Mouse (Mus musculus) left cerebral cortex, postnatal 25 days (tissue): ENCODE results near the gene Ltbp4. TPM values are rescaled to one million over a fixed set of nuclear protein-coding genes. Genes with fewer than 3 reads are reported as not detected.
A peak's percentile ranks its signal among the peaks of the same experiment; 100 is the strongest.

Experiments
- DNase-seq, 2 experiments: peaks; one replicate each; pipeline ENCODE4 v3.0.0; 2022; ENCODE audit warnings: low spot score in 2 of 2, mixed read lengths in 1 of 2
- intact Hi-C: fragments of 180-260 bp; cut with DNase I; formaldehyde crosslinking; loops from one replicate; pipeline ENCODE4 v1.15.1; 2025
- total RNA-seq, 2 experiments: library from RNA; stranded (reverse); gene quantifications; 2 replicates each; pipeline ENCODE4 v1.2.3; 2021

Gene Ltbp4
- total RNA-seq, 2 experiments from 2014 or later = 46.7 to 50.4 TPM

- intact Hi-C loops = loop anchor here (5.0 kb wide), 1 partner anchor 145 kb away; no protein-coding TSS in a partner anchor
Measured at GRCm38 (mm10) chr7:27277191-27277590, 60.3 kb downstream of the Ltbp4 start.

GRCm38 (mm10) chr7:27276021-27276420 is 61.5 kb downstream of the Ltbp4 start:
- intact Hi-C loops = loop anchor here (5.0 kb wide), 1 partner anchor 144 kb away; no protein-coding TSS in a partner anchor
- DNase-seq = no peak

More at GRCm38 (mm10) chr7:27277191-27277590, 60.3 kb downstream of the Ltbp4 start:
- no peak for DNase-seq

DNA sequence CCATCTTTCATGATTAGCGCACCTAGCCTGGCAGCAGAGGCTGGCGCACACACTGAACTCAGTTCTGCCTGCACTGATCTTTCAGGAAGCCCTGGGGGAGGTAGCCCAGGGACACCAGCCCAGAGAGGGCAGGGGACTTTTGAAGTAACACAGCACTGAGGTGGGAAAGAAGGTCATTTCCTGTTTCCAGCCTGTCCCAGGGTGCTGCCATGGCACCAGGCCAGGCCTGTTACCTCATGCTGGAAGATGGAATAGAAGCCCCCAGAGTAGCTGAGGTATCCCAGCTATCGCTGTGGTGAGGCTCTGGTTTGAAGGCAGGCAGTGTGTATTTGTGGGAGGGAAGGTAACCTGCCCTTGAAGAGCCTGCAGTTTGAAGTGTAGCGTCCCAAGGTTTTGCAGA is 62.6 kb downstream of the Ltbp4 start:
- no peak for DNase-seq
- intact Hi-C loops = loop anchor here (5.0 kb wide), 1 partner anchor 143 kb away; no protein-coding TSS in a partner anchor

- no peak for DNase-seq
- intact Hi-C loops = no loop called here
Measured at GRCm38 (mm10) chr7:27273739-27274351, 63.6 kb downstream of the Ltbp4 start.

DNA sequence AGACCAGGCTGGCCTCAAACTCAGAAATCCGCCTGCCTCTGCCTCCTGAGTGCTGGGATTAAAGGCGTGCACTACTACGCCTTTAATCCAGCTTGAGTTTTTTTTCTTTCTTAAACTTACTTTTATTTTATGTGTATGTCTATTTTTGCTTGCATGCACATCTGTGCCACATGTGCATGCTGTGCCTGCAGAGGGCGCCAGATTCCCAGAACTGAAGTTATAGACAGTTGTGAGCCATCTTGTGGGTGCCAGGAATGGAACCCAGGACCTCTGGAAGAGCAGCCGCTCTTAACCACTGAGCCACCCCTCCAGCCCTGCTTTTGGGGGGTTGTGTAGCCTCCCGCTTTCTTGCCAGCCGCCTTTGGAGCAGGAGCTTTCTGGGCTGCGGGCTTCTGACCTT is 66.1 kb downstream of the Ltbp4 start:
- no peak for DNase-seq
- intact Hi-C loops = no loop called here

- DNase-seq = peak; percentile 80 to 97
- intact Hi-C loops = no loop called here
Measured at GRCm38 (mm10) chr7:27266515-27267128, 70.9 kb downstream of the Ltbp4 start.

DNA sequence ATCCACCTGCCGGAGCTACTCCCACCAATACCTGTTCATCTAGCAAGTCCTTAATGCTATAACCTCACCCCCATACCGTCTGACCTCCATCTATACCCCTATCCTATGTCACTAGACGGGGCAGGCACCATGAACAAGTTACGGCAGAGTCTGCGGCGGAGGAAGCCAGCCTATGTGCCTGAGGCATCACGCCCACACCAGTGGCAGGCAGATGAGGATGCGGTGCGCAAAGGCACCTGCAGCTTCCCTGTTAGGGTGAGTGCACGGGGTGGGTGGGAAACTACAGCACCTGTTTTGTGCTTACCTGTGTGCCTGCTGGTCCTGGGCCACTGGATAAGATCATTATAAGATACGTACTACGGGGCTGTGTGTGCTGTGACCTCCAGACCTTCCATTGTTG is 72.7 kb downstream of the Ltbp4 start:
- DNase-seq = no peak
- intact Hi-C loops = no loop called here

DNA sequence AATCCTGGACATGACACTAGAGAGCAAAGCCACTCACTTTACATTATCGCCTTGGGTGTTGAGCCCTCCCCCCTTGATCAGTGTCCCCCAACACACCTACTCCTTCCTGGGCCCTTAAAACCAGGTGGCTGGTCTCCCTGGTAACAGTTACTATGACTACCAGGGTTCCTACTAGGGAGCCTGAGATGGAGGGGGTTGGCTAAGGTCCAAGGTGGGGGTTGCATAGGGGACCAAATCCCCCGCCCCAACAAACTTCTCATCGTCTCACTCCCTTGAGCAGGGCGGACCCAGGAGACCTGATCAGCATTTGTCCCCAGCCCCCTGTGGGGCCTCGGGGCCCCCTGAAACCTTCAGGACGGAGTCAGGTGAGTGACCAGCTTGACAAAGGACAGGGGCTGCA is 75.6 kb downstream of the Ltbp4 start:
- no peak for DNase-seq
- intact Hi-C loops = no loop called here

DNA sequence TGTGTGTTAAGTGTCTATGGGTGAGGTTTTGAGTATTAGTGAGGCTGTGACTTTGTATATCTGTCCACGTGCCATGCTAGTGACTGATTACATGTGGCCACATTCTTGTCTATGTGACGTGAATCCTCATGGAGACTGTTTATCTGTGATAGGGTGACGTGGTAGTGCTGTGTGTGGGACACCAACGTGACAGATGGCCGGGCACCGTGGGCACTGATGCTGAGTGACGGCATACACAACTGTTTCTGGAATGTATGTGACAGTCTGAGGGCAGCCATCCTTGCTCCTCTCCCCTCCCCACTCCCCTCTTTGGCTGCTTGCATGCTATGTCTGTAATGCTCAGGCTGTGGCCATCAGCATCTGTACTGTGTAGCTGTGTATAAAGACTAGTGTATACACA is 76.6 kb downstream of the Ltbp4 start:
- peak in 1 of 2 experiments; percentile 78 for DNase-seq
- intact Hi-C loops = no loop called here

DNA sequence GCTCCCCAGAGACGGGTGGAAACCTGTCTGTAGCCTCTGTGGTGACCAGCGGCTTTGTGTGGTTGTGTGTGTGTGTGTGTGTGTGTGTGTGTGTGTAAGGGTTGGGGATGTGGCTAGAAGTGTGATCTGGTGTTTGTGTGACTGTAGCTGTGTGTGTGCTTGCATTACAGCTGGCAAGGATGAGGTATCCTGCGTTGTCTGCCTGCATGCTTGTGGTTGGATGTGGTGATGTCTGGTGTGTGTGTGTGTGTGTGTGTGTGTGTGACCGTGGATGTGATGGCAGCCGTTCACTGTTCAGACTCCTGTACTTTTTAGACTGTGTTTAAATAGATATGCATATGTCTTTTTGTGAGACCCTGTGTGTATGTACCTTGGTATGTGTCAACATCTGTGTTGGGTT is 77.7 kb downstream of the Ltbp4 start:
- DNase-seq = peak in 1 of 2 experiments; percentile 49
- intact Hi-C loops = loop anchor here (5.0 kb wide), 1 partner anchor 62 kb away; the partner anchor contains the start of genes BC024978 and Snrpa

GRCm38 (mm10) chr7:27259271-27259721 is 78.2 kb downstream of the Ltbp4 start:
- intact Hi-C loops = loop anchor here (5.0 kb wide), 1 partner anchor 62 kb away; the partner anchor contains the start of genes BC024978 and Snrpa
- no peak for DNase-seq

- intact Hi-C loops = loop anchor here (5.0 kb wide), 1 partner anchor 61 kb away; the partner anchor contains the start of genes BC024978 and Snrpa
- peak; percentile 89 to 93 for DNase-seq
Measured at GRCm38 (mm10) chr7:27258205-27258899, 79.1 kb downstream of the Ltbp4 start, which contains the start of gene Numbl. Numbl (plus strand) TSS chr7:27258433.

GRCm38 (mm10) chr7:27257852-27258204 is 79.7 kb downstream of the Ltbp4 start:
- no peak for DNase-seq
- intact Hi-C loops = loop anchor here (1.0 to 5.0 kb wide), 2 partner anchors 26 to 61 kb away; partner anchors contain the start of genes BC024978 and Snrpa

DNA sequence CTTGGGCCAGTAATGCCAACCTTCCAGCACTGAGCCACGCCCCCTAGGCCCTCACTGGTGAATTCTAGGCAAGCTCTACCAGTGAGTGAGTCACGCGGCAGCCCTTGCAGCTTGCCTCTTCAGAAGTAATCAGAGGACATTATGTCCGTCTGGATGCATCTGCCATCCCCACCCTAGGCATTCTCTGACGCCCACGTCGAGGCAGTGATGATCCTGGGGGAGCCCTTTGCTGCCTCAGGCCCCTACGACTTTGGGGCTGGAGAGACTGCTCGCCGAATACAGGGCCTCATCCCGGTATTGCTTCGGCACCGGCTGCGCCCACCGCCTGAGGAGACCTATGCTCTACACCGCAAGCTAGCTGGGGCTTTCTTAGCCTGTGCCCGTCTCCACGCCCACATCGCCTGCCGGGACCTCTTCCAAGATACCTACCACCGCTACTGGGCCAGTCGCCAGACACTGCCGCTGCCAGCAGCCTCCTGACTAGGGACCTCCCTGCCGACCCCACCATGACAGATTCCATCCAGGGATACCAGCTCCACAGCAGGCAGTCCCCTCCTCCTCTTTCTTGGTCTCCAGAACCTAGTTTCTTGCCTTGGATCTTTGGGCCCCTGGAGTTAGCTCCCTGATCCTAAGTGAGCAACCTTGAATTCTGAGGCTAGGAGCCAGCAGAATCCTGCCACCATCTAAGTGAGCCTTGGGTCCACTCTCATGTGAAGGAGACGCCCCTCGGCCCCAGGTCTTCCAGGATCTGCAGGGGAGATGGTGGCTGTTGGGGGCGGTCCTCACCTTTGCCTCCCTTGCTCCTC is 80.2 kb downstream of the Ltbp4 start:
- peak; percentile 73 to 87 for DNase-seq
- intact Hi-C loops = loop anchor here (1.0 to 5.0 kb wide), 2 partner anchors 25 to 60 kb away; partner anchors contain the start of genes BC024978 and Snrpa

DNA sequence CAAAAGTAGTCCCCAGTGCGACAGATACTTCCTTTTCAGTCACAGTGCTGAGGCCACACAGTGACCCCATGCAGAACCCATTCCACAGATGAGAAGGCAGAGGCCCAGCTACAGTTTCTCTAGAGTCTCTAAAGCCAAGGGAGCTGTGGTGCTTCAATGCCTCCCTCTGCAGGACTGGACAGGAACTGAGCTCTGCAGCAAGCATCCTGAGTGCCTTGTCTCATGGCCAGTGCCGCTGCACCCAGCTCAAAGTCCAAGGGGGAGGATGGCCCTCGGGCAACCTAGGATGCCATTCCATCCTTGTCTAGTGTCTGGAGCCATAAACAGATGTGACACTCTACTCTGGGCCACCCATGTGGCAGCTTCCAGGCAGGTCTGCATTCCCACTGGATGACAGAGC is 81.8 kb downstream of the Ltbp4 start:
- intact Hi-C loops = loop anchor here (5.0 kb wide), 1 partner anchor 58 kb away; the partner anchor contains the start of genes BC024978 and Snrpa
- no peak for DNase-seq
